Mouse (Mus musculus): ENCODE results near the gene 1700007K13Rik. TPM values are rescaled to one million over a fixed set of nuclear protein-coding genes. Genes with fewer than 3 reads are reported as not detected.

Gene 1700007K13Rik
- polyA plus RNA-seq, 1 experiment: 0.86 TPM

- Histone ChIP-seq H3K4me3 (ENCODE audit: insufficient read depth, low read depth, low read length) (no peak overlapping the region), H3K4me1 (ENCODE audit: control insufficient read depth, insufficient read depth, low read length) (no peaks in the 10 kb centered on the region), H3K27me3 (replicated peaks; ENCODE audit: control insufficient read depth, insufficient read depth, low read length) (no peaks in the 10 kb centered on the region), H3K36me3 (ENCODE audit: control insufficient read depth, insufficient read depth, low read length) (no peaks in the 10 kb centered on the region), H3K27ac (ENCODE audit: insufficient read depth, low read depth, low read length) (peak overlapping the region; percentile 46; the same call in 1 of the 2 replicates)
- WGBS: 14% methylated on average over 2 of the region's 2 CpGs
- TF ChIP-seq POLR2A (IDR thresholded peaks at IDR 0.05; ENCODE audit: low read depth, low read length) (no peak), CTCF (conservative IDR thresholded peaks at IDR 0.05; ENCODE audit: insufficient read depth, insufficient read length, low read depth, low read length) (no peak)
- DNase-seq: no peak
Measured at GRCm38 (mm10) chr2:28433512-28433911, 32.6 kb downstream of the 1700007K13Rik start.

- Histone ChIP-seq H3K4me1 (ENCODE audit: control insufficient read depth, insufficient read depth, low read length) (no peaks in the 10 kb centered on the region), H3K27ac (ENCODE audit: insufficient read depth, low read depth, low read length) (no peak overlapping the region), H3K36me3 (ENCODE audit: control insufficient read depth, insufficient read depth, low read length) (no peaks in the 10 kb centered on the region), H3K27me3 (replicated peaks; ENCODE audit: control insufficient read depth, insufficient read depth, low read length) (no peaks in the 10 kb centered on the region), H3K4me3 (ENCODE audit: insufficient read depth, low read depth, low read length) (no peak overlapping the region)
- DNase-seq: peak; percentile 24
- TF ChIP-seq POLR2A (IDR thresholded peaks at IDR 0.05; ENCODE audit: low read depth, low read length): no peak
- TF ChIP-seq CTCF (conservative IDR thresholded peaks at IDR 0.05; ENCODE audit: insufficient read depth, insufficient read length, low read depth, low read length): no peak
- WGBS: 0% methylated on average over 1 of the region's 1 CpGs
Measured at GRCm38 (mm10) chr2:28432811-28433210, 33.3 kb downstream of the 1700007K13Rik start.

- Histone ChIP-seq H3K36me3 (ENCODE audit: control insufficient read depth, insufficient read depth, low read length) (no peaks in the 10 kb centered on the region), H3K27ac (ENCODE audit: insufficient read depth, low read depth, low read length) (no peak overlapping the region), H3K27me3 (replicated peaks; ENCODE audit: control insufficient read depth, insufficient read depth, low read length) (no peaks in the 10 kb centered on the region), H3K4me3 (ENCODE audit: insufficient read depth, low read depth, low read length) (no peak overlapping the region), H3K4me1 (ENCODE audit: control insufficient read depth, insufficient read depth, low read length) (no peaks in the 10 kb centered on the region)
- DNase-seq: no peak
- no peak for TF ChIP-seq POLR2A (IDR thresholded peaks at IDR 0.05; ENCODE audit: low read depth, low read length)
- TF ChIP-seq CTCF (conservative IDR thresholded peaks at IDR 0.05; ENCODE audit: insufficient read depth, insufficient read length, low read depth, low read length): no peak
- 70% methylated on average over 6 of the region's 6 CpGs for WGBS
Measured at GRCm38 (mm10) chr2:28430846-28431245, 35.3 kb downstream of the 1700007K13Rik start.

GRCm38 (mm10) chr2:28427226-28427625 lies 38.9 kb downstream of the 1700007K13Rik start:
- TF ChIP-seq CTCF (conservative IDR thresholded peaks at IDR 0.05; ENCODE audit: insufficient read depth, insufficient read length, low read depth, low read length) (no peak), POLR2A (IDR thresholded peaks at IDR 0.05; ENCODE audit: low read depth, low read length) (no peak)
- no peaks in the 10 kb centered on the region for H3K4me1 ChIP-seq (ENCODE audit: control insufficient read depth, insufficient read depth, low read length)
- H3K27me3 ChIP-seq (replicated peaks; ENCODE audit: control insufficient read depth, insufficient read depth, low read length): no peaks in the 10 kb centered on the region
- no peak overlapping the region for H3K4me3 ChIP-seq (ENCODE audit: insufficient read depth, low read depth, low read length)
- WGBS: 83% methylated on average over 6 of the region's 6 CpGs
- no peak for DNase-seq
- no peaks in the 10 kb centered on the region for H3K36me3 ChIP-seq (ENCODE audit: control insufficient read depth, insufficient read depth, low read length)
- H3K27ac ChIP-seq (ENCODE audit: insufficient read depth, low read depth, low read length): no peak overlapping the region

- H3K27ac ChIP-seq (ENCODE audit: insufficient read depth, low read depth, low read length): no peak overlapping the region
- H3K27me3 ChIP-seq (replicated peaks; ENCODE audit: control insufficient read depth, insufficient read depth, low read length): no peaks in the 10 kb centered on the region
- H3K4me1 ChIP-seq (ENCODE audit: control insufficient read depth, insufficient read depth, low read length): no peaks in the 10 kb centered on the region
- TF ChIP-seq CTCF (conservative IDR thresholded peaks at IDR 0.05; ENCODE audit: insufficient read depth, insufficient read length, low read depth, low read length) (peak; percentile 55), POLR2A (IDR thresholded peaks at IDR 0.05; ENCODE audit: low read depth, low read length) (no peak)
- no peak overlapping the region for H3K4me3 ChIP-seq (ENCODE audit: insufficient read depth, low read depth, low read length)
- 28% methylated on average over 3 of the region's 3 CpGs for WGBS
- DNase-seq: peak; percentile 61
- H3K36me3 ChIP-seq (ENCODE audit: control insufficient read depth, insufficient read depth, low read length): no peaks in the 10 kb centered on the region
Measured at GRCm38 (mm10) chr2:28423167-28423566, 43.0 kb downstream of the 1700007K13Rik start.

GRCm38 (mm10) chr2:28419898-28420297 lies 46.2 kb downstream of the 1700007K13Rik start:
- 29% methylated on average over 4 of the region's 4 CpGs for WGBS
- peak; percentile 86 for DNase-seq
- TF ChIP-seq CTCF (conservative IDR thresholded peaks at IDR 0.05; ENCODE audit: insufficient read depth, insufficient read length, low read depth, low read length) (peak; percentile 87), POLR2A (IDR thresholded peaks at IDR 0.05; ENCODE audit: low read depth, low read length) (no peak)
- no peaks in the 10 kb centered on the region for H3K36me3 ChIP-seq (ENCODE audit: control insufficient read depth, insufficient read depth, low read length)
- H3K4me3 ChIP-seq (ENCODE audit: insufficient read depth, low read depth, low read length): no peak overlapping the region
- no peak overlapping the region for H3K27ac ChIP-seq (ENCODE audit: insufficient read depth, low read depth, low read length)
- H3K27me3 ChIP-seq (replicated peaks; ENCODE audit: control insufficient read depth, insufficient read depth, low read length): no peaks in the 10 kb centered on the region
- no peaks in the 10 kb centered on the region for H3K4me1 ChIP-seq (ENCODE audit: control insufficient read depth, insufficient read depth, low read length)

- Histone ChIP-seq H3K27ac (ENCODE audit: insufficient read depth, low read depth, low read length) (no peak overlapping the region), H3K4me1 (ENCODE audit: control insufficient read depth, insufficient read depth, low read length) (no peaks in the 10 kb centered on the region), H3K36me3 (ENCODE audit: control insufficient read depth, insufficient read depth, low read length) (no peaks in the 10 kb centered on the region), H3K27me3 (replicated peaks; ENCODE audit: control insufficient read depth, insufficient read depth, low read length) (no peaks in the 10 kb centered on the region), H3K4me3 (ENCODE audit: insufficient read depth, low read depth, low read length) (no peak overlapping the region)
- peak; percentile 86 for DNase-seq
- TF ChIP-seq CTCF (conservative IDR thresholded peaks at IDR 0.05; ENCODE audit: insufficient read depth, insufficient read length, low read depth, low read length): peak; percentile 94
- no peak for TF ChIP-seq POLR2A (IDR thresholded peaks at IDR 0.05; ENCODE audit: low read depth, low read length)
- WGBS: 42% methylated on average over 2 of the region's 2 CpGs
Measured at GRCm38 (mm10) chr2:28418034-28418433, 48.1 kb downstream of the 1700007K13Rik start.

Measured in kidney, adult 2 months (tissue).